Mouse (Mus musculus) forebrain, embryonic 11.5 days (tissue): ENCODE data around the gene Utp3. TPM values are rescaled to one million over a fixed set of nuclear protein-coding genes. Genes with fewer than 3 reads are reported as not detected.

Experiments used
- ATAC-seq: fragments of 200-750 bp; cut with Nextera tagmentation; replicated peaks from 2 replicates; pipeline ENCODE4 v1.8.0; 2017; ENCODE audit warnings: moderate TSS enrichment; ENCODE audit not compliant: low FRiP score
- DNase-seq: peaks from one replicate; pipeline ENCODE4 v3.0.0-alpha.2; 2017; ENCODE audit warnings: low spot score
- H3K27ac ChIP-seq: fragments of 300-500 bp; sonication (generic); 2 replicates; pipeline ENCODE4 v1.5.1; 2014; ENCODE audit warnings: low read depth, low read length
- H3K27me3 ChIP-seq: fragments of 300-500 bp; sonication (generic); 2 replicates; pipeline ENCODE4 v1.6.1; 2014; ENCODE audit warnings: mild to moderate bottlenecking, low read length, mixed read lengths; ENCODE audit not compliant: control insufficient read depth, insufficient read depth
- H3K36me3 ChIP-seq: fragments of 300-500 bp; sonication (generic); 2 replicates; pipeline ENCODE4 v1.6.1; 2014; ENCODE audit warnings: mild to moderate bottlenecking, low read length, moderate library complexity, mixed read lengths; ENCODE audit not compliant: control insufficient read depth, insufficient read depth
- H3K4me1 ChIP-seq: fragments of 300-500 bp; sonication (generic); replicated peaks from 2 replicates; pipeline ENCODE4 v1.6.1; 2014; ENCODE audit warnings: low read length, mixed read lengths; ENCODE audit not compliant: control insufficient read depth, insufficient read depth
- H3K4me2 ChIP-seq: fragments of 300-500 bp; sonication (generic); 2 replicates; pipeline ENCODE4 v1.6.1; 2014; ENCODE audit warnings: low read depth, mild to moderate bottlenecking, low read length, moderate library complexity, mixed read lengths; ENCODE audit not compliant: severe bottlenecking
- H3K4me3 ChIP-seq: fragments of 300-500 bp; sonication (generic); 2 replicates; pipeline ENCODE4 v1.5.1; 2014; ENCODE audit warnings: low read depth, low read length
- H3K9ac ChIP-seq: fragments of 300-500 bp; sonication (generic); 2 replicates; pipeline ENCODE4 v1.6.1; 2014; ENCODE audit warnings: low read length
- H3K9me3 ChIP-seq: fragments of 300-500 bp; sonication (generic); 2 replicates; pipeline ENCODE4 v1.6.1; 2016; ENCODE audit warnings: low read length, mixed read lengths; ENCODE audit not compliant: control insufficient read depth
- WGBS: fragments of 180-500 bp; shearing (Covaris S2); extraction: QIAGEN DNeasy Blood & Tissue Kit; methylation state at CpG from one replicate; pipeline ENCODE4 v1.1.7; 2014; 5-methylcytosine and 5-hydroxymethylcytosine counted together
- polyA plus RNA-seq: library from polyadenylated mRNA; unstranded; fragments of >200 nt; fragmentation: Nextera tagmentation; extraction: Ambion mirVana; gene quantifications from 2 replicates; pipeline ENCODE4 v1.2.1, GENCODE M21; 2014

Utp3 gene
- polyA plus RNA-seq: 74.4 and 77.6 TPM in 2 replicates

- ATAC-seq: peak; percentile 96
- peak; percentile 97 for DNase-seq
- peak within 1 kb of the TSS; percentile 68 for H3K4me3 ChIP-seq
- H3K27me3 ChIP-seq: no peaks in the 10 kb centered on the region
- peak within 1 kb of the TSS; percentile 88 for H3K9ac ChIP-seq
- peak within 1 kb of the TSS; percentile 86 for H3K27ac ChIP-seq
- no peaks in the 10 kb centered on the region for H3K9me3 ChIP-seq
- H3K4me1 ChIP-seq: peaks cover 6% of the 10 kb centered on the region; the same call in 1 of the 2 replicates
- H3K4me2 ChIP-seq: peak within 1 kb of the TSS; percentile 89
- no peaks in the 10 kb centered on the region; the same call in 1 of the 2 replicates for H3K36me3 ChIP-seq
- under 1% methylated on average over 74 of the region's 76 CpGs for WGBS
Observed at GRCm38 (mm10) chr5:88554086-88554886, at the start of gene Utp3. TSS of gene Utp3 (plus strand) at chr5:88554462.

DNA sequence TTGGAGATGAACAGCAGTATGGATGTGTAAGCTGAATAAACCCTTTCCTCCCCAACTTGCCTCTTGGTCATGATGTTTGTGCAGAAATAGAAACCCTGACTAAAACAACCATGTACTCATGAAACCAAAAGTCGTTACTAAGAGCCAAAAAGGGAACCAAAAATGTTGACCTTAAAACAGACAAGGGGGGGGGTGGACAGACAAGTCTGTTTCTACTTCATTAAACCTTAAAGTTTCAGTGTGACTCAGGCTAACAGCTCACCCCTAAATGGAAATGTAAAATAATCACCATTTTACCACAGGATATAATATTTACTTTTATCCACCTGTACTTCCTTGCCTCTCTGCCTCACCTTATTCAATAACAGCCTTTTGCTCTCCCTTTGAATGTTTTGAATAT, 45.7 kb upstream of the Utp3 start:
- H3K36me3 ChIP-seq: no peaks in the 10 kb centered on the region
- H3K4me1 ChIP-seq: no peaks in the 10 kb centered on the region
- H3K4me3 ChIP-seq: no peak overlapping the region
- H3K27me3 ChIP-seq: no peaks in the 10 kb centered on the region
- no peak overlapping the region for H3K9ac ChIP-seq
- H3K27ac ChIP-seq: no peak overlapping the region
- no peak overlapping the region for H3K4me2 ChIP-seq
- ATAC-seq: no peak
- no peaks in the 10 kb centered on the region for H3K9me3 ChIP-seq
- no peak for DNase-seq
- 73% methylated on average over 1 of the region's 1 CpGs for WGBS

DNA sequence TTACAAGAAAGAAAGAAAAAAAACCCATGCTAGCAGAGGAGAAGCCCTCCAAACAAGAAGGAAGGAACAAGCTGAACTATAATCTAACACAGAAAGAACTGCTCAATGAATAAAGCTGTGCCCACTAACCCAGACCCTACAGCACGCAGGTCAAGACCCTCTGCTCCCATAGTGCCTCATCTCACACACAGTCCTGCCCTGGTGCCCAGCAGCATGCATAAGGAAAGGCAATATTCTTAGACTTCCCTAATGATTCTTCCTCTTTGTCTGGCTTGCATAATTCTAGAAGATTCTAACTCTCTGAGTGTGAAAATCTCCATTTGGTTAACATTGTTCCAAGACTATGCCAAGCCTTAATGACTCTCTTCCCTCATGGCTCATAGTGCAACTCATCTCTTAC, 45.3 kb upstream of the Utp3 start:
- no peak overlapping the region for H3K4me2 ChIP-seq
- H3K27me3 ChIP-seq: no peaks in the 10 kb centered on the region
- H3K4me1 ChIP-seq: no peaks in the 10 kb centered on the region
- H3K4me3 ChIP-seq: no peak overlapping the region
- no peaks in the 10 kb centered on the region for H3K9me3 ChIP-seq
- ATAC-seq (no peak), DNase-seq (no peak)
- WGBS: 70% methylated on average over 1 of the region's 1 CpGs
- H3K27ac ChIP-seq: no peak overlapping the region
- H3K36me3 ChIP-seq: no peaks in the 10 kb centered on the region
- H3K9ac ChIP-seq: no peak overlapping the region

- Histone ChIP-seq H3K27ac (no peak overlapping the region), H3K27me3 (no peaks in the 10 kb centered on the region), H3K36me3 (no peaks in the 10 kb centered on the region), H3K4me1 (no peaks in the 10 kb centered on the region), H3K9ac (no peak overlapping the region), H3K4me2 (no peak overlapping the region), H3K4me3 (no peak overlapping the region), H3K9me3 (no peaks in the 10 kb centered on the region)
- no peak for DNase-seq
- no peak; the same call in 1 of the 2 replicates for ATAC-seq
- WGBS: 12% methylated on average over 2 of the region's 2 CpGs
Observed at GRCm38 (mm10) chr5:88519232-88519631, 35.0 kb upstream of the Utp3 start.

- 91% methylated on average over 3 of the region's 3 CpGs for WGBS
- ATAC-seq: no peak
- no peak within 1 kb of the TSS for H3K4me2 ChIP-seq
- no peak within 1 kb of the TSS for H3K27ac ChIP-seq
- no peak for DNase-seq
- H3K4me3 ChIP-seq: no peak within 1 kb of the TSS
- no peaks in the 10 kb centered on the region for H3K36me3 ChIP-seq
- no peaks in the 10 kb centered on the region for H3K27me3 ChIP-seq
- no peak within 1 kb of the TSS for H3K9ac ChIP-seq
- H3K4me1 ChIP-seq: no peaks in the 10 kb centered on the region
- H3K9me3 ChIP-seq: no peaks in the 10 kb centered on the region
Observed at GRCm38 (mm10) chr5:88527657-88528056, 26.6 kb upstream of the Utp3 start, which contains the start of gene Jchain. TSS of gene Jchain (minus strand) at chr5:88527891.

- Histone ChIP-seq H3K9me3 (no peaks in the 10 kb centered on the region), H3K27ac (no peak overlapping the region), H3K4me1 (no peaks in the 10 kb centered on the region), H3K27me3 (no peaks in the 10 kb centered on the region), H3K4me3 (no peak overlapping the region), H3K4me2 (no peak overlapping the region), H3K9ac (no peak overlapping the region), H3K36me3 (no peaks in the 10 kb centered on the region)
- ATAC-seq (no peak), DNase-seq (no peak)
- 79% methylated on average over 1 of the region's 1 CpGs for WGBS
Observed at GRCm38 (mm10) chr5:88530908-88531307, 23.4 kb upstream of the Utp3 start.

GRCm38 (mm10) chr5:88534697-88535096, 19.6 kb upstream of the Utp3 start:
- Histone ChIP-seq H3K27me3 (no peaks in the 10 kb centered on the region), H3K9ac (no peak overlapping the region), H3K4me2 (no peak overlapping the region), H3K4me3 (no peak overlapping the region), H3K4me1 (no peaks in the 10 kb centered on the region), H3K36me3 (no peaks in the 10 kb centered on the region), H3K9me3 (no peaks in the 10 kb centered on the region), H3K27ac (no peak overlapping the region)
- DNase-seq: no peak
- no peak for ATAC-seq
- WGBS: 75% methylated on average over 3 of the region's 3 CpGs

- no peak overlapping the region for H3K9ac ChIP-seq
- DNase-seq (no peak), ATAC-seq (no peak)
- no peak overlapping the region for H3K4me2 ChIP-seq
- no peaks in the 10 kb centered on the region for H3K9me3 ChIP-seq
- H3K4me1 ChIP-seq: no peaks in the 10 kb centered on the region
- no peak overlapping the region for H3K4me3 ChIP-seq
- no peaks in the 10 kb centered on the region for H3K27me3 ChIP-seq
- H3K27ac ChIP-seq: no peak overlapping the region
- H3K36me3 ChIP-seq: no peaks in the 10 kb centered on the region
Observed at GRCm38 (mm10) chr5:88540845-88541244, 13.4 kb upstream of the Utp3 start.
